Mouse (Mus musculus): ENCODE results near the gene Pclo.

DNA sequence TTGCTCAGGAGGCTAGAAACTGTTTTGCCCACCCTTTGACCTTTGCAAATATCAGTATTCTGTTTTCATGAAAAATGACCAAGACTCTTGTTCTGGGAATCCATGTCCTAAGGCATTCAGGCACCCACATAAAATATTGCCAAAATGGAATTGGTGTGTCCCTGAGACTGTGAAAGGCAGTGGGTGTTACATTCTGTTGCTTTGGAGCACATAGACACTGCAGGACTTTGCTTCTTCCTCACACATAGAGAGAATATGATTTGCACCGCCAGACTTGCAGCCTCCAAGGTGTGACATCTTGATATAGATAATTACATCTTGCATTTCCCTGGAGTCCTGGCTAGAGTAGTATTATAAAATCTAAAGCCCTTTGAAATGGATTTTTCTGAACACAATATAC, 6.2 kb upstream of the Pclo start:
- TF ChIP-seq POLR2A (IDR thresholded peaks at IDR 0.05; ENCODE audit: low read depth, low read length) (no peak), CTCF (IDR thresholded peaks at IDR 0.05; ENCODE audit: extremely low read depth, insufficient read depth, insufficient read length, insufficient replicate concordance) (no peak)

All from spleen, adult 2 months (tissue).